14 mouse cellular contexts compared by ENCODE assay signal in the genomic region with DNA sequence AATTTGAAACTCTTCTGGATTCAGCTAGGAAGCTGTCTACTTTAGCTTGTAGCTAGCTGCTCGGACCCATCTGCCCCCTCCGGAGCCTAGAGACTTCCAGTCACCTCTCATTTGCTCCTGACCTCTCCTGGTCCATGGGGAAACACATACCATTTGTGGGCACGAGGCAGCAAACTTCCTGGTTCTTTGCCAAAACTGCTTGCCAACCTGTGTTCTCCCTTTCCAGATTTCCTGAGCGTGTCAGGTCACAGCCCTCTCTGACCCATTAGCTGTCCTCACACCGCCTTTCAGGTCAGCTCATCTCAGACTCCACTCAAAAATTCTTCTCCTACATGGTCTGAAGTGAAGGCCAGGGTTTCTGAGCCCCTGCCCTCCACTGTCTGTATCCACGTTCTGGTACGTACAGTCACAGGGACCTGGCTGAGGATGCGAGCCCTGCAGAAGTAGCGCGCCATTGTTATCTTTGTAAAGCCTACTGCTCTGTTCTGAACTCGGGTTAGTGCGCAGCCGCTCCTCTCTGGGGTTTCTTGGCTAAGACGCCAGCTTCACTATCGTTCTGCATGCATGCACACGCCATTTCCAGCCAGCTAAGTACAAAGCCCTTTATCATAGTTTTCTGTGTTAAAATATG. TPM values are rescaled to one million over a fixed set of nuclear protein-coding genes. Genes with fewer than 3 reads are reported as not detected.
DNase-seq lines count a peak whose midpoint lies in the region; ATAC-seq and TF ChIP-seq lines count a peak whose summit lies in the region.
"Had no signal": no experiment of that assay in that cellular context is flagged by ENCODE, and none has a peak within 500 bp of the region (broad histone marks: within the 10 kb centered on the region; RNA-seq: fewer than 3 reads in every experiment).

No protein-coding gene starts in this region.

- H3K36me3 ChIP-seq in kidney, adult 2 months (ENCODE audit: control insufficient read depth, insufficient read depth, low read length), result no peaks in the 10 kb centered on the region
- no peaks in the 10 kb centered on the region for H3K36me3 ChIP-seq in lung, postnatal 0 days (ENCODE audit: insufficient read depth, low read length)
- H3K36me3 ChIP-seq: hindbrain, embryonic 10.5 days; midbrain, embryonic 10.5 days had no signal

- TF ChIP-seq POLR2A in kidney, adult 2 months (IDR thresholded peaks at IDR 0.05; ENCODE audit: low read depth, low read length), result no peak

- peak; percentile 46 for DNase-seq in gastrocnemius, adult 18-20 months (ENCODE audit: low spot score)
- DNase-seq in gastrocnemius, postnatal 10 days, result no peak
- DNase-seq in ovary, postnatal 36 days (ENCODE audit: low spot score), result peak; percentile 30
- DNase-seq in ovary, adult 18-20 months (ENCODE audit: low spot score), result no peak
- DNase-seq in kidney, adult 2 months, result peak; percentile 70
- no peak for DNase-seq in thymus, postnatal 14 days
- DNase-seq in lung, postnatal 0 days (ENCODE audit: low spot score), result no peak
- no peak for DNase-seq in testis, postnatal 10 days (ENCODE audit: low spot score)
- DNase-seq: lung, adult 2 months; thymus, adult 2 months had no signal

- no peak for TF ChIP-seq CTCF in kidney, adult 2 months (conservative IDR thresholded peaks at IDR 0.05; ENCODE audit: insufficient read depth, insufficient read length, low read depth, low read length)
- no peak for TF ChIP-seq CTCF in lung, postnatal 0 days (IDR thresholded peaks at IDR 0.05)

- no peak for ATAC-seq in lung, postnatal 0 days

- H3K9ac ChIP-seq in lung, postnatal 0 days (replicated peaks; ENCODE audit: low read depth), result no peak overlapping the region

- WGBS in kidney, adult 2 months, result 63% methylated on average over 16 of the region's 16 CpGs
- WGBS in lung, postnatal 0 days, result 82% methylated on average over 16 of the region's 16 CpGs

- H3K9me3 ChIP-seq in lung, postnatal 0 days (ENCODE audit: low read length), result no peaks in the 10 kb centered on the region
- H3K9me3 ChIP-seq: hindbrain, embryonic 10.5 days; midbrain, embryonic 10.5 days had no signal

- H3K4me2 ChIP-seq in lung, postnatal 0 days (replicated peaks; ENCODE audit: low read depth, low read length), result no peak overlapping the region

- TF ChIP-seq EP300 in lung, postnatal 0 days (IDR thresholded peaks at IDR 0.05), result no peak

- H3K4me3 ChIP-seq in kidney, adult 2 months (ENCODE audit: insufficient read depth, low read depth, low read length), result no peak overlapping the region
- no peak overlapping the region for H3K4me3 ChIP-seq in lung, postnatal 0 days (ENCODE audit: low read depth, low read length)
- H3K4me3 ChIP-seq: hindbrain, embryonic 10.5 days; midbrain, embryonic 10.5 days had no signal

- peaks cover 3% of the 10 kb centered on the region; the same call in 1 of the 2 replicates for H3K4me1 ChIP-seq in kidney, adult 2 months (ENCODE audit: control insufficient read depth, insufficient read depth, low read length)
- H3K4me1 ChIP-seq in lung, postnatal 0 days (ENCODE audit: insufficient read depth, low read depth, low read length), result no peaks in the 10 kb centered on the region

- H3K27ac ChIP-seq in kidney, adult 2 months (ENCODE audit: insufficient read depth, low read depth, low read length), result peak overlapping the region; percentile 33; the same call in 1 of the 2 replicates
- no peak overlapping the region for H3K27ac ChIP-seq in lung, postnatal 0 days (ENCODE audit: low read length)
- H3K27ac ChIP-seq: hindbrain, embryonic 10.5 days; midbrain, embryonic 10.5 days had no signal

- H3K27me3 ChIP-seq in kidney, adult 2 months (replicated peaks; ENCODE audit: control insufficient read depth, insufficient read depth, low read length), result no peaks in the 10 kb centered on the region
- H3K27me3 ChIP-seq in lung, postnatal 0 days (replicated peaks; ENCODE audit: insufficient read depth, low read length), result no peaks in the 10 kb centered on the region

RNA-seq across cellular contexts. Expression of gene Myoz2, which starts 51.2 kb away (rescaled TPM):
- total RNA-seq in gastrocnemius, adult 18-20 months (2021), result 100 to 1,000 TPM; 352 to 392 TPM
- 100 to 1,000 TPM; 268 to 314 TPM for total RNA-seq in gastrocnemius, postnatal 10 days (2021)
- polyA plus RNA-seq in kidney, adult 2 months (2012; rRNA removed), result 3.8 TPM in 1 of 2 replicates, not detected in the other
- 3.7 and 5.5 TPM in 2 replicates for polyA plus RNA-seq in lung, postnatal 0 days (2015; fragmentation: Nextera tagmentation; extraction: Ambion mirVana)
- total RNA-seq: MEL had no signal
- polyA plus RNA-seq: hindbrain, embryonic 10.5 days; midbrain, embryonic 10.5 days; spleen, adult 2 months had no signal

Comparison
In these comparisons a context has a peak if more than half of its experiments do, and no peak if none do; other contexts are left out.
1. DNase-seq: peak in gastrocnemius, adult 18-20 months (single experiment), ovary, postnatal 36 days (single experiment) and kidney, adult 2 months (single experiment); none in gastrocnemius, postnatal 10 days (single experiment), ovary, adult 18-20 months (single experiment), thymus, postnatal 14 days (single experiment), lung, postnatal 0 days (single experiment) and testis, postnatal 10 days (single experiment).